Mouse (Mus musculus) layer of hippocampus, postnatal 10 days (tissue): ENCODE results near the gene B830017H08Rik. TPM values are rescaled to one million over a fixed set of nuclear protein-coding genes. Genes with fewer than 3 reads are reported as not detected.

Experiments
- DNase-seq, 2 experiments: peaks; one replicate each; pipeline ENCODE4 v3.0.0; 2021; ENCODE audit warnings: low spot score in 2 of 2
- total RNA-seq, 2 experiments: library from RNA; stranded (reverse); gene quantifications; 2 replicates each; pipeline ENCODE4 v1.2.3; 2021

The B830017H08Rik gene
- total RNA-seq, 2 experiments from 2014 or later, result 4.5 to 5.8 TPM

- no peak for DNase-seq
Measured at GRCm38 (mm10) chr16:17849486-17849885, 16.6 kb downstream of the B830017H08Rik start.

DNA sequence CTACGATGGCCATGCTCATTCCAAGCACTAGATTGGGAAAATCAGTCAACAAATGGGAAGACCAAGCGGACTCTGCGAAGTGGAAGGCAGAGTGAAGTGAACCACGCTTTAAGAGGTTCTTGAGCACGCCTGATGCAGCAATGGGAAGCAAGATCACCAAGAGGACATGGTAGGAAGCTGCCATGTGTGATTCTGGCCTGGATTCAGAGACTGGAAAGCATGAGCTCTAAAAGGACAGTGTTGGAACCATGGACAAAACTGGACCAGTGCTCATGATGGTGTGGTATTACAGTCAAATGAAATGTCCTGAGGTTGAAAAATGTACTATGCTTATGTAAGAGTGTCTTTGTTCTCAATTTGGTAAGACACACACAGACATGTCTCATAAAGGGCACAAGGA lies 18.4 kb downstream of the B830017H08Rik start:
- DNase-seq, result no peak

- DNase-seq, result no peak
Measured at GRCm38 (mm10) chr16:17851860-17852259, 18.9 kb downstream of the B830017H08Rik start.

- DNase-seq, result no peak
Measured at GRCm38 (mm10) chr16:17853263-17853662, 20.3 kb downstream of the B830017H08Rik start.

- no peak for DNase-seq
Measured at GRCm38 (mm10) chr16:17857157-17857556, 24.2 kb downstream of the B830017H08Rik start.

- DNase-seq, result no peak
Measured at GRCm38 (mm10) chr16:17858592-17858991, 25.7 kb downstream of the B830017H08Rik start.

DNA sequence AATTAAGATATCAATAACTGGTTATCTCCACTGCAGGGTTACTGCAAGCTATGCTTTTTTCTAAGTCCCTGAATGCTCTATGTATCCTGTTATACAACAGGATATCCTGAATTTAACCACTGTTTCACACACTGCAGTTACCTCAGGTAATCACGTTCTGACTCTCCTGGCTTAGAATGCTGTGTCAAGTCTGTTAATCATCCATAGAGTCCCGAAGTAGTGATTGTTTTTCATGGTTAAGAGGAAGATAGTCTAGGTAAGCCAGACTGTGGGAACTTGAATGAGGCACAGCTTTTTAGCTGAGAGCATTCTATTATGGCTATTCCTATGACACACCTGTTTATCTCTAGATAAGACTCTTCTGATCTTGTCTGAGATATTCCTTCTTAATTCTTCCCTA lies 32.4 kb downstream of the B830017H08Rik start:
- DNase-seq, result no peak

GRCm38 (mm10) chr16:17865770-17866169 lies 32.8 kb downstream of the B830017H08Rik start:
- no peak for DNase-seq

GRCm38 (mm10) chr16:17871248-17871647 lies 38.3 kb downstream of the B830017H08Rik start:
- DNase-seq, result no peak

GRCm38 (mm10) chr16:17872995-17873394 lies 40.1 kb downstream of the B830017H08Rik start:
- no peak for DNase-seq

GRCm38 (mm10) chr16:17875174-17875573 lies 42.3 kb downstream of the B830017H08Rik start:
- no peak for DNase-seq

GRCm38 (mm10) chr16:17876096-17876495 lies 43.2 kb downstream of the B830017H08Rik start:
- DNase-seq, result no peak

DNA sequence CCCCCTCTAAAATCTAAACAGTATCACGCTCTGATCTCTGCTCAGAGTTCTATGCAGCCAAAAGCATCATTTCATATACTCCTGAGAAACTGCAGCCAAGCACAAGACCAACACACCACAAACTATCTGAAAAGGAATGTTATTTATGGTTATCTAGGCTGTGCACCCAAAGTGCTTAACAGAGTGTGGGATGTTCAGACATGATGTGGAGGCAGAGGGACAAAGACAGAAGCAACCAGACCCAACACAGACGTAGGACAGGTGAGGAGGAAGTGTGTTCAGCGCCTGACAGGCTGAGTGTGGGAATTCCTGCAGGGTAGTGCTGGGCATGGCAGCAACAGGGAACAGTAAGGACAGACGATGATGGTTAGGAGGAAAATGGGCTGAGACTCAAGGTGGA lies 46.6 kb downstream of the B830017H08Rik start:
- no peak for DNase-seq

- no peak for DNase-seq
Measured at GRCm38 (mm10) chr16:17882196-17882595, 49.3 kb downstream of the B830017H08Rik start.

DNA sequence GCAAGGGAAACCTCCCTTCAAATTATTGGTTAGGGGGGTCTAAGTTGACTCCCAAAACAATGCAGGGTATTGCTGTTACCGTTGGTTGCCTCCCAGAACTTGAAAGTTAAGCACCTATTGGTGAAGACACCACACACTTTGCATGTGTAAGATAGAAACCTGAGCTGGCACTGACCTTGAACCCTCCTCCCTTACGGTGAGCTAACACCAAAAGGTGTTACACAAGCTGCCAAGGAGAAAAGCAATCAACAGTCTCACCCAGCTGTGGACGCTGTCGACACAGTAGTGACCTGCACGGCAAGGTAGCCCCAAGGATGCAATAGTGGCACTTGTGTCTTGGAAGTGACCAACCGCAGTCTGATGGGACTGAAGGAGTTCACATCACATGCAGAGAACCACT lies 51.2 kb downstream of the B830017H08Rik start:
- DNase-seq, result no peak

Other genes starting within 250 kb of the B830017H08Rik start
- 10 to 100 TPM; 75.7 to 77.6 TPM for gene Slc7a4, start 249.9 kb upstream of the B830017H08Rik start, total RNA-seq
- gene Smpd4, start 213.8 kb upstream of the B830017H08Rik start, total RNA-seq, result 10 to 100 TPM; 39.7 to 46.6 TPM
- gene Ccdc74a, start 186.7 kb upstream of the B830017H08Rik start, total RNA-seq, result 10 to 100 TPM; 40.5 to 42.3 TPM
- gene Med15, start 100.2 kb upstream of the B830017H08Rik start, total RNA-seq, result 10 to 100 TPM; 66.2 to 69.6 TPM
- gene Klhl22, start 73.5 kb upstream of the B830017H08Rik start, total RNA-seq, result 100 to 1,000 TPM; 108 TPM
- 1 to 10 TPM; 4.7 to 5.0 TPM for gene Scarf2, start 35.8 kb upstream of the B830017H08Rik start, total RNA-seq
- gene Car15, start 5.2 kb downstream of the B830017H08Rik start, total RNA-seq, result 1 to 10 TPM; 7.5 to 9.2 TPM
- 1 to 10 TPM; 1.3 to 1.7 TPM for gene Gm20518, start 58.5 kb downstream of the B830017H08Rik start, total RNA-seq
- gene Tssk1, start 61.1 kb downstream of the B830017H08Rik start, total RNA-seq, result under 1 TPM in 1 of 2 experiments, not detected in 1; 0.09 TPM
- 100 to 1,000 TPM; 109 to 114 TPM for gene Dgcr2, start 65.4 kb downstream of the B830017H08Rik start, total RNA-seq
- not detected for gene Tssk2, start 65.5 kb downstream of the B830017H08Rik start, total RNA-seq
- 10 to 100 TPM; 31.7 to 33.5 TPM for gene Ess2, start 78.2 kb downstream of the B830017H08Rik start, total RNA-seq
- gene Gsc2, start 81.9 kb downstream of the B830017H08Rik start, total RNA-seq, result not detected
- gene Slc25a1, start 95.1 kb downstream of the B830017H08Rik start, total RNA-seq, result 10 to 100 TPM; 78.3 to 87.2 TPM
- not detected for gene Vpreb2, start 147.3 kb downstream of the B830017H08Rik start, total RNA-seq
- 100 to 1,000 TPM in 1 of 2 experiments, 10 to 100 TPM in 1; 87.0 to 112 TPM for gene Dgcr6, start 219.7 kb downstream of the B830017H08Rik start, total RNA-seq